Mouse (Mus musculus): ENCODE measurements around the gene Atp6v0c.

DNA sequence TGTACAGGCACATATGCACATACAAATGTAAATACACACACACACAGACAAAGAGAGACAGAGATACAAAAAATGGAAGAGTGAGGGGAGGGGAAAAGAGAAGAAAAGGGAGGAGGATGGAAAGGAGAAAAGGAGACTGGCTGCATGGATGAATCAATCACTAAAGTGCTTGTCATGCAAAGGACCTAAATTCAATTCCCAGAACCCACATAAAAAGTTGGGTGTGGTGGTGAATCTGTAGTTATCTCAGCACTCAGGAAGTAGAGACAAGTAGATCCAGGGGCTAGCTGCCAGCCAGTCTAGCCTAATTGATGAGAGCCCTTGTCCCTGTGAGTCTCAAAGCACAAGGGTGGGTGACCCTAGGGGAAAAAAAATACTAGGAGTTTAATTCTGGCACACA is 35.4 kb downstream of the Atp6v0c start:
- no peak for TF ChIP-seq ZC3H11A (IDR thresholded peaks at IDR 0.05; ENCODE audit: borderline replicate concordance, low read depth, low read length)
- TF ChIP-seq MAFK (IDR thresholded peaks at IDR 0.05; ENCODE audit: insufficient read depth, low read depth, low read length), result no peak

All from ES-E14 (cell line).